Mouse (Mus musculus): ENCODE measurements around the gene Zfp455.
"Not testable (repeated sequence)": the region's sequence is repeated elsewhere in the genome, so short reads cannot be mapped to it uniquely, and the experiment has no call there.

The Zfp455 gene

GRCm38 (mm10) chr13:67194340-67194894, at the start of gene Zfp455:
TSS of gene Zfp455 (plus strand) at chr13:67194506.
- DNase-seq (ENCODE audit: low spot score) = peak; percentile 35

GRCm38 (mm10) chr13:67166122-67166521, 28.2 kb upstream of the Zfp455 start:
- not testable (repeated sequence) for DNase-seq (ENCODE audit: low spot score)

DNA sequence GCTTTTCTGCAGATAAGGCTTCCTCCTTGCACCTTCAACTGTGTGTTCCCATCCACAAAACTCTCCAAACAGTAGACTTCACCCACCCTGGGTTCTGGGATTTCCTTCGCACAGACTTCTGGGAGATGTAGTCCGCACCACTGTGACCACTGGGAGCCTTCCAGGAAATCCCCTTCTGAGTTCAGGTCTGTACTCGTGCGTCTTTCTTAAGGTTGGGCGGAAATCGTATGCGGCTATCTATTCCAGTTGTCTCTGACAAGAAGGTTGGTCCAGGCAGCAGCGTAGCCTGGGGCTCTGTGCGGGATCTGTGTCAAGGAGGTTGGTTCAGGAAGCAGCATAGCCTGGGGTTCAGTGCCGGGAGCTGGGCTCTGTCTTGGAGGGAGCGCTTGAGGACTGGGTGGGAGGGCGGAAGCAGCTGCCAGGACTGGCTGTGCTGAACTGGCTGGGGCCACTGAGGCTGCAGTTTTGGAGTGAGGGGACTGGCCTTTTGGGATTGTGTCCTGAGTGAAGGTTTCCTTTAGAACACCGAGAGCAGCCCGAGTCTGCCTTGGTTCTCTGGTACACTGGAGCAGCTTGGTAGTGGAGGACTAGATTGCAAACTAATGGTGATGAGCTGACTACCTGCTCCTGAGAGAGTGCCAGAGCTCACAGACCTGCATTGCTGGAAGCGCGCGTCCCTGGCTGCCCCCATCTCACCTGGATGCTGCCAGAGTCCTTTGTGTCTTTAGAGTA, 21.1 kb upstream of the Zfp455 start, which contains the start of gene Rsl1:
TSS of gene Rsl1 (plus strand) at position 192 of the 732 bp plus-strand sequence.
- peak; percentile 75 for DNase-seq (ENCODE audit: low spot score)

DNA sequence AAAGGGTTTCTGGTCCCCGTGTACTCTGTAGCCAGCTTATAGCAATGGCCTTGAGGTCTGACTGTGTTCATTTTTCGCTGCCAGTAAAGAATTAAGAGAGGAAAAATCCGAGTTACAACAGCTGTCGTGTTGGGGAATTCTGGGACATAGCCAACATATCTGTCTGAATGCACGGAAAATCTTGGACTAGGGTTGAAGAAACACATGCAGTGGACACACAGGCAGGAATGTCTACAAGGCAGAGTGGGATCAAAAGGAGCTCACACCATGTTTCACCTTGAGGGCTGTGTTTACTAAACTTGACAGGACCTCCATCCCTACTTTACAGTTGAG, 20.6 kb upstream of the Zfp455 start:
- DNase-seq (ENCODE audit: low spot score) = no peak

- no peak for DNase-seq (ENCODE audit: low spot score)
These were observed 7.3 kb downstream of the Zfp455 start for GRCm38 (mm10) chr13:67201656-67202055.

DNA sequence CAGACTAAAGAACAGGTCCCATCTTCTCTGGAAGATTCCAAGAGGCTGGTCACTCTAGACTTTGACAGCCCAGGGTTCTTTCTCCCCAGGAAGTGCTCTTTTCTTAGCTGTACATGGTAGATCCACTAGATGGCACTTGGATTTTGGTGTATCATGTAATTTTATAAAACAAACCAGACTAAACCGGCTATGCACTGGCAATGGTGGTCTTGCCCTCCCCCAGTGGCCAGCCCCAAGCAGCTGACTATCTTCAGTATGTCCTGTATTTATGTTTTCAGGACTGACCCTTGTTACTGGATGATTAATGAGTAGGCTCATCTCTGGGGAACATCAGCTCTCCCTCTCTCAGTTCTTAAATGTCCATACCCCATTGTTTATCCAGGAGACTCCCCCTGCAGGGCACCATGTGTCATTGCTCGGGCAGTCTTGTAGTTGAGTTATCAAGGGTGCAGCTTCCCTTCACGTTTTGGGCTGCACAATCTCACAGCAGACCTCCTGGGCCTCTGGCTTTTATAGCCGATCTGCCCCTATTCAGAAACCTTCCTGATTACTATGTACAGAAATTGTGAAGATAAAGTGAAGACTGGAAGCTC, 19.8 kb downstream of the Zfp455 start:
- no peak for DNase-seq (ENCODE audit: low spot score)
